Mouse (Mus musculus): ENCODE measurements around the gene Cenpl.
A peak's percentile ranks its signal among the peaks of the same experiment; 100 is the strongest.

DNA sequence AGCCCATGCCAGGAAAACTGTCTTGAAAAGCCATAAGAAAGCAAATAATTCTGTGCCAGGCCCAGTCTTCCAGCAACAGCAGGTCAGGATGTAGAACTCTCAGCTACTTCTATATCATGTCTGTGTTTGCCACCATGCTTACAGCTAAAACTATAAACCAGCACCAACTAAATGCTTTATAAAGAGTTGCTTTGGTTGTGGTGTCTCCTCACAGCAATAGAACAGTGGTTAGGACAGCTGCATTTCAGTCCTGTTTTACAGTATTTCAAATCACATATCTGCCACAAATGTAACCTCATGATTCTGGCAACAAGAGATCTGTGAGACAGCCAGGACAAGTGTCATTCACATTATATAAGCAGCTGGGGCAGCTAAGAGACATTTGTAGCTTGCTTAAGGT, 29.7 kb upstream of the Cenpl start:
- TF ChIP-seq POLR2A (IDR thresholded peaks at IDR 0.05; ENCODE audit: insufficient read length, low read depth): no peak
- no peak for TF ChIP-seq MAX (IDR thresholded peaks at IDR 0.05; ENCODE audit: low read depth)
- no peak for TF ChIP-seq TCF12 (IDR thresholded peaks at IDR 0.05; ENCODE audit: insufficient read depth, poor library complexity, severe bottlenecking)
- TF ChIP-seq USF1 (IDR thresholded peaks at IDR 0.05; ENCODE audit: low read depth): no peak
- no peak for TF ChIP-seq MYOD1 (IDR thresholded peaks at IDR 0.05; ENCODE audit: control insufficient read depth in 1 of 3, insufficient read length in 2 of 3, low read depth in 2 of 3)
- TF ChIP-seq TCF3 (IDR thresholded peaks at IDR 0.05; ENCODE audit: insufficient read length, low read depth): no peak
- TF ChIP-seq POLR2AphosphoS2 (IDR thresholded peaks at IDR 0.05; ENCODE audit: insufficient read length, low read depth): peak; percentile 53
- no peak for TF ChIP-seq MYOG (IDR thresholded peaks at IDR 0.05; ENCODE audit: control insufficient read depth in 1 of 3, insufficient read depth in 1 of 3, insufficient read length in 2 of 3, low read depth in 2 of 3)
- no peak for TF ChIP-seq E2F4 (IDR thresholded peaks at IDR 0.05; ENCODE audit: insufficient read depth)
